Mouse (Mus musculus): Measurements from ENCODE around the gene Cmpk1. TPM values are rescaled to one million over a fixed set of nuclear protein-coding genes. Genes with fewer than 3 reads are reported as not detected.
"Not testable (repeated sequence)": the region's sequence is repeated elsewhere in the genome, so short reads cannot be mapped to it uniquely, and the experiment has no call there.

Gene Cmpk1
- polyA plus RNA-seq, 1 experiment from 2014 or later = 64.8 TPM

DNA sequence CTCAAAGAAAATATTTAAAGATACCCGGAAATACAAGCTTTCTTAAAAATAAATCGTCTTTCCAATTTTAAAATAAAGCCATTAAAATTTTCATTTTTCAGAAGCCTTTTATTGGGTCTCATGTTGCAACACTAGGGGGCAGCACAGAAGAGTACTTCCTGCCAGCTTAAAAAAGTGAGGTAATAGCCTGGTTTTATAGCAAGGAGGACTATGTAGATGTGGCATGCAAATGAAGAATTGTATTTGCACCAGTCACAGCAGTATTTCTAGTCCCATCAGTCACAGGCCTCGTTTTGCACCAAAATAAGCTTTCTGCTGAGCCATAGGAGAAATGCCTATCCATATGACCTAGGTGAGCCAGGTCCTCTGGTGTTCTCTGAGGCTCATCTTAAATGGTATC, 10.0 kb upstream of the Cmpk1 start:
- Histone ChIP-seq H3K4me2 (ENCODE audit: low read length) (no peak overlapping the region), H3K27ac (replicated peaks in 1 of 2; ENCODE audit: control insufficient read depth in 1 of 2, insufficient read depth in 1 of 2, low read depth in 2 of 2, low read length in 2 of 2) (no peak overlapping the region), H3K27me3 (ENCODE audit: control insufficient read depth, insufficient read depth, low read length) (no peaks in the 10 kb centered on the region; the same call in 1 of the 2 replicates), H3K4me3 (ENCODE audit: control insufficient read depth in 1 of 2, insufficient read depth in 1 of 2, low read depth in 1 of 2, low read length in 2 of 2) (no peak overlapping the region), H3K4me1 (ENCODE audit: control insufficient read depth in 2 of 2, insufficient read depth in 2 of 2, low read length in 2 of 2) (peaks cover 0 to 15% of the 10 kb centered on the region in 2 experiments; a peak in 2 of 4 replicates), H3K36me3 (ENCODE audit: control insufficient read depth, insufficient read depth, low read length) (no peaks in the 10 kb centered on the region), H3K9ac (ENCODE audit: low read length) (no peak overlapping the region), H3K9me3 (ENCODE audit: control insufficient read depth, low read length) (no peaks in the 10 kb centered on the region)
- ATAC-seq (ENCODE audit: insufficient number of reproducible peaks, insufficient read depth, low FRiP score, low read depth) = no peak
- 52% methylated on average over 3 of the region's 3 CpGs for WGBS

DNA sequence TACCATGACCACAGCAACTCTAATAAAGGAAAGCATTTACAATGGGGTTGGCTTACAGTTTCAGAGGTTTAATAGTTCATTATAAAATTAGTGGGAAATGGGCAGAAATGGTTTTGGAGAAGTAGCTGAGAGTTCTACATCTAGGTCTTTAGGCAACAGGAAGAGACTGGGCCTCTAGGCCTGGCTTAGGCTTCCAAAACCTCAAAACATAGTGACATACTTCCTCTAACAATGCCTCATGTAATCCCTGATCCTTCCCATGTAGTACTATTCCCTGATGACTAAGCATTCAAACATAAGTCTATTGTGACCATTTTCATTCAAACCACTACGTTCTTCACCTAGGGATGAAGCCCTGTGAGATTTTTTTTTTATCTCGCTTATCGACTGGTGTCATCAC, 7.2 kb upstream of the Cmpk1 start:
- peaks cover 6% of the 10 kb centered on the region for H3K27me3 ChIP-seq (ENCODE audit: control insufficient read depth, insufficient read depth, low read length)
- H3K9me3 ChIP-seq (ENCODE audit: control insufficient read depth, low read length) = no peaks in the 10 kb centered on the region
- no peak overlapping the region for H3K9ac ChIP-seq (ENCODE audit: low read length)
- H3K36me3 ChIP-seq (ENCODE audit: control insufficient read depth, insufficient read depth, low read length) = no peaks in the 10 kb centered on the region
- WGBS = 84% methylated on average over 3 of the region's 3 CpGs
- H3K27ac ChIP-seq (replicated peaks in 1 of 2; ENCODE audit: control insufficient read depth in 1 of 2, insufficient read depth in 1 of 2, low read depth in 2 of 2, low read length in 2 of 2) = no peak overlapping the region
- no peak overlapping the region for H3K4me2 ChIP-seq (ENCODE audit: low read length)
- H3K4me3 ChIP-seq (ENCODE audit: control insufficient read depth in 1 of 2, insufficient read depth in 1 of 2, low read depth in 1 of 2, low read length in 2 of 2) = no peak overlapping the region
- H3K4me1 ChIP-seq (ENCODE audit: control insufficient read depth in 2 of 2, insufficient read depth in 2 of 2, low read length in 2 of 2) = no peaks in the 10 kb centered on the region
- ATAC-seq (ENCODE audit: insufficient number of reproducible peaks, insufficient read depth, low FRiP score, low read depth) = no peak

DNA sequence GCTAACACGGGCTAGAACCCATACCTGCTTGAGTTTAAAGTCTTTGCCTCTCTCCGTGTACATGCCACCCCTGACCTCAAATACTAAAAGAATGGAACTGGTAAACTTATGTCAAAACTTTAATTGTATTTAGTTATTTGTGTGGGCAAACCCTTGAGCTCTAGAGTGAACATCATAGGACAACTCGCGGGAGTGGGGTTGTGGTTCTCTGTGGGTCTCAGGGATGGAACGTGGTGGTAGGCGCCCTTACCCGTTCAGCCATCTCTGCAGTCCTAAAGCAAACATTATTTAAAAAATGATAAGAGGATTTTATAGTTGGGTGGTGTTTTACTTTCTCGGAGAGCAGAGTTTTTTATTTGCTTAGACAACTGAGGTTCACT, 840 bp downstream of the Cmpk1 start:
- WGBS = 2% methylated on average over 8 of the region's 8 CpGs

DNA sequence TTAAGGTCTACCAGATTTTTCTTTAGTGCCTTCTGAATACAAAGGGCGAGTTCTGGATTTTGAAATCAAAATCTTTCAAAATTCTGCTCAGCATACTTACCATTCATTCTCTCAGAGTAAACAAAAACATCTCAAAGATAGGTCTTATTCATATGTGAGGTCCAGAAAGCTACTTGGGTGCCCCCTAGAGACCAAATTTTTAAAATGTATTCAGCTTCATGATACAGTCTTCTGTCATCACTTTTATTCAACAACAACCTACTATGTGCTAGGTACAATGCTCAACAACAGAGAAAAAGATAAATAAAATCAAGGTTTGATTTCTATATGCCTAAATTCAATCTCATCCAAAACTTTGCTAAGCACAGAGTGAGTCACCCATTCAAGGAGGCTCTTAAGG, 4.0 kb downstream of the Cmpk1 start:
- 86% methylated on average over 1 of the region's 1 CpGs for WGBS

More for the DNA sequence above, 840 bp downstream of the Cmpk1 start:
- H3K4me1 ChIP-seq (ENCODE audit: control insufficient read depth in 2 of 2, insufficient read depth in 2 of 2, low read length in 2 of 2) = peaks cover 0 to 8% of the 10 kb centered on the region in 2 experiments; a peak in 2 of 4 replicates
- H3K4me3 ChIP-seq (ENCODE audit: control insufficient read depth in 1 of 2, insufficient read depth in 1 of 2, low read depth in 1 of 2, low read length in 2 of 2) = peak overlapping the region; percentile 87 to 94
- H3K4me2 ChIP-seq (ENCODE audit: low read length) = peak overlapping the region; percentile 72
- H3K27ac ChIP-seq (replicated peaks in 1 of 2; ENCODE audit: control insufficient read depth in 1 of 2, insufficient read depth in 1 of 2, low read depth in 2 of 2, low read length in 2 of 2) = peak overlapping the region; percentile 99 to 100
- no peaks in the 10 kb centered on the region for H3K9me3 ChIP-seq (ENCODE audit: control insufficient read depth, low read length)
- ATAC-seq (ENCODE audit: insufficient number of reproducible peaks, insufficient read depth, low FRiP score, low read depth) = 0 out of 2 replicates have a peak, but pooled peaks have one; percentile 11
- peak overlapping the region; percentile 95 for H3K9ac ChIP-seq (ENCODE audit: low read length)
- H3K36me3 ChIP-seq (ENCODE audit: control insufficient read depth, insufficient read depth, low read length) = no peaks in the 10 kb centered on the region
- peaks cover 2% of the 10 kb centered on the region; the same call in 1 of the 2 replicates for H3K27me3 ChIP-seq (ENCODE audit: control insufficient read depth, insufficient read depth, low read length)

DNA sequence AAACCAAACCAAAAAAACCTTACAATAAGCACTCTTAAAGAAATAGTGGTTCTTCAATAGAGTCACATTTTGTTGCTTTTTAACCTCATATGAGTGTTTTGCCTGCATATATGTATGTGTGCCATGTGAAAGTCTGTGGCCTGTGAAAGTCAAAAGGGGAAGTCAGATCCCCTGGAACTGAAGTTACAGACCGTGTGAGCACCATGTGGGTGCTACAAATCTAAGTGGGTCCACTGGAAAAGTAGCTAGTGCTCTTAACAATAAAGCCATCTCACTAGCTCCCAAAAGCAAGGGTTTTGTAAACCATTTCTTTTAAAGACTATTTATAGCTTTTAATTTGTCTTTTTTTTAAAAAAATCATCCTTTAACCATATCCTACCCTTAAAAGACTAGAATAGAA, 4.4 kb downstream of the Cmpk1 start:
- H3K9ac ChIP-seq (ENCODE audit: low read length) = no peak overlapping the region
- H3K36me3 ChIP-seq (ENCODE audit: control insufficient read depth, insufficient read depth, low read length) = no peaks in the 10 kb centered on the region
- H3K4me2 ChIP-seq (ENCODE audit: low read length) = no peak overlapping the region
- H3K9me3 ChIP-seq (ENCODE audit: control insufficient read depth, low read length) = no peaks in the 10 kb centered on the region
- peaks cover 0 to 6% of the 10 kb centered on the region in 2 experiments; a peak in 2 of 4 replicates for H3K4me1 ChIP-seq (ENCODE audit: control insufficient read depth in 2 of 2, insufficient read depth in 2 of 2, low read length in 2 of 2)
- H3K4me3 ChIP-seq (ENCODE audit: control insufficient read depth in 1 of 2, insufficient read depth in 1 of 2, low read depth in 1 of 2, low read length in 2 of 2) = no peak overlapping the region
- 79% methylated on average over 1 of the region's 1 CpGs for WGBS
- H3K27ac ChIP-seq (replicated peaks in 1 of 2; ENCODE audit: control insufficient read depth in 1 of 2, insufficient read depth in 1 of 2, low read depth in 2 of 2, low read length in 2 of 2) = no peak overlapping the region
- no peak for ATAC-seq (ENCODE audit: insufficient number of reproducible peaks, insufficient read depth, low FRiP score, low read depth)
- no peaks in the 10 kb centered on the region for H3K27me3 ChIP-seq (ENCODE audit: control insufficient read depth, insufficient read depth, low read length)

More for the DNA sequence above, 4.0 kb downstream of the Cmpk1 start:
- Histone ChIP-seq H3K27ac (replicated peaks in 1 of 2; ENCODE audit: control insufficient read depth in 1 of 2, insufficient read depth in 1 of 2, low read depth in 2 of 2, low read length in 2 of 2) (no peak overlapping the region), H3K27me3 (ENCODE audit: control insufficient read depth, insufficient read depth, low read length) (no peaks in the 10 kb centered on the region), H3K4me1 (ENCODE audit: control insufficient read depth in 2 of 2, insufficient read depth in 2 of 2, low read length in 2 of 2) (peaks cover 0 to 8% of the 10 kb centered on the region in 2 experiments; a peak in 2 of 4 replicates), H3K9ac (ENCODE audit: low read length) (no peak overlapping the region), H3K4me2 (ENCODE audit: low read length) (no peak overlapping the region), H3K36me3 (ENCODE audit: control insufficient read depth, insufficient read depth, low read length) (no peaks in the 10 kb centered on the region), H3K4me3 (ENCODE audit: control insufficient read depth in 1 of 2, insufficient read depth in 1 of 2, low read depth in 1 of 2, low read length in 2 of 2) (no peak overlapping the region), H3K9me3 (ENCODE audit: control insufficient read depth, low read length) (no peaks in the 10 kb centered on the region)
- ATAC-seq (ENCODE audit: insufficient number of reproducible peaks, insufficient read depth, low FRiP score, low read depth) = no peak

DNA sequence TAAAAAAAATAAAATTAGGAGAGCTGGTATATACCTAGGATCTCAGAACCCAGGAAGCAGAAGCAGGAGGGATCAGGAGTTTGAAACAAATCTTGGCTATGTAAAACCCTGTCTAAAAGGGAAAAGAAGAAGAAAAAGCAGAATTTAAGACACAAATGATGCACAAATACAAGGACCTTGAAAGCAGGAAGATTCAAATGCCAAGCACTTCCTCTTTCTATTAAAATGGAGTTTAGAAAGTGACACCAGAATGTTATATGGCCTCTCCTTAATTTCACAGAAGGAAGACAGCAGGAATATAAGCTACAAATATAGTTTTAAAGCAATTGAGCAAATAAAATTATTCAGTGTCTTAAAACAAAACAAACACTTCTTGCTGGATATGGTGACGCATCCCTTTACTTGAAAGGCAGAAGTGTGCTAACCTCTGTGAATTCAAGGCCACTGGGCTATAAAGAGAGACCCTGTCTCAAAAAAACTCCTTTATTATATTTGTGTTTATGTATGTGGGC, 13.8 kb downstream of the Cmpk1 start:
- WGBS = 95% methylated on average over 1 of the region's 1 CpGs
- H3K4me2 ChIP-seq (ENCODE audit: low read length) = no peak overlapping the region
- no peaks in the 10 kb centered on the region for H3K4me1 ChIP-seq (ENCODE audit: control insufficient read depth in 2 of 2, insufficient read depth in 2 of 2, low read length in 2 of 2)
- peaks cover 10% of the 10 kb centered on the region for H3K36me3 ChIP-seq (ENCODE audit: control insufficient read depth, insufficient read depth, low read length)
- H3K4me3 ChIP-seq (ENCODE audit: control insufficient read depth in 1 of 2, insufficient read depth in 1 of 2, low read depth in 1 of 2, low read length in 2 of 2) = no peak overlapping the region
- H3K9ac ChIP-seq (ENCODE audit: low read length) = no peak overlapping the region
- H3K27ac ChIP-seq (replicated peaks in 1 of 2; ENCODE audit: control insufficient read depth in 1 of 2, insufficient read depth in 1 of 2, low read depth in 2 of 2, low read length in 2 of 2) = no peak overlapping the region
- no peak for ATAC-seq (ENCODE audit: insufficient number of reproducible peaks, insufficient read depth, low FRiP score, low read depth)
- H3K9me3 ChIP-seq (ENCODE audit: control insufficient read depth, low read length) = no peaks in the 10 kb centered on the region
- no peaks in the 10 kb centered on the region for H3K27me3 ChIP-seq (ENCODE audit: control insufficient read depth, insufficient read depth, low read length)

DNA sequence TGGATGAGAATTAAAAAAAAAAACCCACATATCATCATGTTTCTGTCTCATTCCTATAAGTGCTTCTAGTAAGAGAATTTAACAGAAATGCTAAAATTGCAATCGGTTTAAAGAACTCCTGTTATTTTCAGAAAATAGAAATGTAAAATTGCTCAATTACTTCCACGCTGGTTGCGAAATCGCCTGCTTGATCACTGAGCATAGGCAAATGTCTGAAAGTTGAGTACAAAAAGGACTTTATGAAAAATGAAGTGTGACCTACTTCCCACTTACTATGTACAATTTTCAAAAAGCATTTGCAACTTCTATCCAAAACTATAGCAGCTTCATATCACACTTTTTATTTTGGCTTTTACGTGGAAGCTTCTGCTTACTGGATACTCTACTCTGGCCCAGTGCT, 16.3 kb downstream of the Cmpk1 start:
- Histone ChIP-seq H3K27me3 (ENCODE audit: control insufficient read depth, insufficient read depth, low read length) (no peaks in the 10 kb centered on the region), H3K9me3 (ENCODE audit: control insufficient read depth, low read length) (no peaks in the 10 kb centered on the region), H3K4me1 (ENCODE audit: control insufficient read depth in 2 of 2, insufficient read depth in 2 of 2, low read length in 2 of 2) (no peaks in the 10 kb centered on the region), H3K4me3 (ENCODE audit: control insufficient read depth in 1 of 2, insufficient read depth in 1 of 2, low read depth in 1 of 2, low read length in 2 of 2) (no peak overlapping the region), H3K36me3 (ENCODE audit: control insufficient read depth, insufficient read depth, low read length) (peaks cover 33% of the 10 kb centered on the region), H3K9ac (ENCODE audit: low read length) (no peak overlapping the region), H3K27ac (replicated peaks in 1 of 2; ENCODE audit: control insufficient read depth in 1 of 2, insufficient read depth in 1 of 2, low read depth in 2 of 2, low read length in 2 of 2) (no peak overlapping the region), H3K4me2 (ENCODE audit: low read length) (no peak overlapping the region)
- ATAC-seq (ENCODE audit: insufficient number of reproducible peaks, insufficient read depth, low FRiP score, low read depth) = no peak
- WGBS = 92% methylated on average over 5 of the region's 5 CpGs

DNA sequence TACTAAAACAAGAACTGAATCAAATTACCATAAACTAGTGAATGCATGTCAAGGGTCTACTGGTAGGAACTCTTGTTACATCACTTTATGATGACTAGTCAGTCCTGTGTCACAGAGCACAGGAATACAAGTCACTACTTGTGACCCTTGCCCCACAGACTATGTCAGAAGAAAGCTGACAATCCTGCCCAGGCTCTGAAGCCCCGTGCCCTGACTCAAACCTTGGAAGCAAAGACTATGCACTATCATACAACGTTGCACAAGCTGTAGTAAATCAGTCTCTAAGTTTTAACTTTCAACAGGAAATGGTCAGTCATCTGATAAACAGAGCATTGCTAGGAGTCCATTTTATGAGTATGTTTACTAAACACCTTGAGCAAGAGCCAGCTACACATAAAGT, 26.2 kb downstream of the Cmpk1 start:
- whole genome bisulfite sequencing = 82% methylated on average over 2 of the region's 2 CpGs
- H3K4me1 ChIP-seq (ENCODE audit: control insufficient read depth in 2 of 2, insufficient read depth in 2 of 2, low read length in 2 of 2); H3K9ac ChIP-seq (ENCODE audit: low read length); H3K9me3 ChIP-seq (ENCODE audit: control insufficient read depth, low read length); H3K27ac ChIP-seq (replicated peaks in 1 of 2; ENCODE audit: control insufficient read depth in 1 of 2, insufficient read depth in 1 of 2, low read depth in 2 of 2, low read length in 2 of 2); H3K27me3 ChIP-seq (ENCODE audit: control insufficient read depth, insufficient read depth, low read length); H3K4me3 ChIP-seq (ENCODE audit: control insufficient read depth in 1 of 2, insufficient read depth in 1 of 2, low read depth in 1 of 2, low read length in 2 of 2); H3K4me2 ChIP-seq (ENCODE audit: low read length); ATAC-seq (ENCODE audit: insufficient number of reproducible peaks, insufficient read depth, low FRiP score, low read depth): not testable (repeated sequence)
- peaks cover 53% of the 10 kb centered on the region for H3K36me3 ChIP-seq (ENCODE audit: control insufficient read depth, insufficient read depth, low read length)

Data from heart, embryonic 14.5 days (tissue).